24 mouse cellular contexts compared by ENCODE assay signal in genomic region chr9:66571986-66572700, GRCm38 (mm10). TPM values are rescaled to one million over a fixed set of nuclear protein-coding genes. Genes with fewer than 3 reads are reported as not detected.
A peak's percentile ranks its signal among the peaks of the same experiment; 100 is the strongest.
DNase-seq lines count a peak whose midpoint lies in the region; TF ChIP-seq lines count a peak whose summit lies in the region.
"Had no signal": no experiment of that assay in that cellular context is flagged by ENCODE, and none has a peak within 500 bp of the region (broad histone marks: within the 10 kb centered on the region; RNA-seq: fewer than 3 reads in every experiment).

No protein-coding gene starts in this region.

- H3K4me1 ChIP-seq in kidney, adult 2 months (ENCODE audit: control insufficient read depth, insufficient read depth, low read length) = peaks cover 21% of the 10 kb centered on the region
- peaks cover 16 to 18% of the 10 kb centered on the region in 2 experiments for H3K4me1 ChIP-seq in MEL (ENCODE audit: control insufficient read depth in 1 of 2, insufficient read depth in 2 of 2, low read length in 2 of 2)
- H3K4me1 ChIP-seq: embryonic facial prominence, embryonic 15.5 days had no signal

- H3K9me3 ChIP-seq in MEL (replicated peaks; ENCODE audit: insufficient read depth, low read length) = no peaks in the 10 kb centered on the region
- H3K9me3 ChIP-seq: embryonic facial prominence, embryonic 13.5 days; embryonic facial prominence, embryonic 15.5 days; forebrain, embryonic 10.5 days; forebrain, embryonic 12.5 days; G1E had no signal

- TF ChIP-seq RAD21 in MEL (IDR thresholded peaks at IDR 0.05; ENCODE audit: low read depth, low read length) = no peak

- no peak overlapping the region for H3K9ac ChIP-seq in MEL (ENCODE audit: control insufficient read depth, low read depth, low read length, poor library complexity, severe bottlenecking)
- H3K9ac ChIP-seq: embryonic facial prominence, embryonic 13.5 days; embryonic facial prominence, embryonic 15.5 days; forebrain, embryonic 12.5 days had no signal

- peak overlapping the region; percentile 50; the same call in 1 of the 2 replicates for H3K27ac ChIP-seq in kidney, adult 2 months (ENCODE audit: insufficient read depth, low read depth, low read length)
- H3K27ac ChIP-seq in MEL (ENCODE audit: control insufficient read depth, low read depth, low read length) = peak overlapping the region; percentile 16; the same call in 1 of the 2 replicates
- H3K27ac ChIP-seq: embryonic facial prominence, embryonic 13.5 days; embryonic facial prominence, embryonic 15.5 days; forebrain, embryonic 10.5 days; forebrain, embryonic 12.5 days had no signal

- TF ChIP-seq EP300 in MEL (IDR thresholded peaks at IDR 0.05; ENCODE audit: low read depth in 1 of 2, low read length in 2 of 2) = peak; percentile 10 to 20; a peak in 1 of 4 replicates

- TF ChIP-seq CTCF in kidney, adult 2 months (conservative IDR thresholded peaks at IDR 0.05; ENCODE audit: insufficient read depth, insufficient read length, low read depth, low read length) = no peak
- no peak for TF ChIP-seq CTCF in MEL (IDR thresholded peaks at IDR 0.05 in 2 of 3, conservative IDR thresholded peaks at IDR 0.05 in 1 of 3; ENCODE audit: control insufficient read depth in 1 of 3, insufficient read depth in 1 of 3, low read depth in 2 of 3, low read length in 3 of 3, poor library complexity in 1 of 3, severe bottlenecking in 1 of 3)

- DNase-seq in heart, adult 11 months = peak; percentile 8
- DNase-seq in heart, postnatal 14 days = no peak
- no peak for DNase-seq in kidney, adult 2 months
- DNase-seq in kidney, postnatal 36 days = no peak
- DNase-seq in MEL (ENCODE audit: low read depth, low spot score) = peak; percentile 25
- DNase-seq in splenic B cell, adult 2 months (ENCODE audit: low read depth, low spot score) = peak; percentile 41
- no peak for DNase-seq in ovary, postnatal 14 days (ENCODE audit: low spot score)
- DNase-seq in thymus, adult 18-20 months = no peak
- DNase-seq: adrenal gland, adult 2 months; adrenal gland, postnatal 10 days; adrenal gland, postnatal 25 days; cerebellum, adult 11 months; cerebellum, adult 18-20 months; cerebellum, adult 8-10 months; cerebellum, adult 9-11 months; cerebellum, postnatal 14 days; cerebellum, postnatal 36 days; embryo, embryonic 11 days had no signal

- no peaks in the 10 kb centered on the region for H3K36me3 ChIP-seq in kidney, adult 2 months (ENCODE audit: control insufficient read depth, insufficient read depth, low read length)
- H3K36me3 ChIP-seq in MEL (ENCODE audit: control insufficient read depth in 1 of 2, insufficient read depth in 2 of 2, low read length in 2 of 2) = peaks cover 0 to 25% of the 10 kb centered on the region in 2 experiments; a peak in 2 of 4 replicates
- H3K36me3 ChIP-seq in splenic B cell, adult 2 months (ENCODE audit: control insufficient read depth, insufficient read depth, low read length, poor library complexity, severe bottlenecking) = no peaks in the 10 kb centered on the region
- H3K36me3 ChIP-seq: embryonic facial prominence, embryonic 13.5 days; embryonic facial prominence, embryonic 15.5 days; forebrain, embryonic 10.5 days; forebrain, embryonic 12.5 days had no signal

- no peaks in the 10 kb centered on the region for H3K27me3 ChIP-seq in kidney, adult 2 months (replicated peaks; ENCODE audit: control insufficient read depth, insufficient read depth, low read length)
- H3K27me3 ChIP-seq in MEL (ENCODE audit: control insufficient read depth in 1 of 2, insufficient read depth in 2 of 2, low read length in 2 of 2) = no peaks in the 10 kb centered on the region
- H3K27me3 ChIP-seq in splenic B cell, adult 2 months (ENCODE audit: control insufficient read depth, insufficient read depth, low read length, poor library complexity, severe bottlenecking) = no peaks in the 10 kb centered on the region
- H3K27me3 ChIP-seq: embryonic facial prominence, embryonic 13.5 days; embryonic facial prominence, embryonic 15.5 days; forebrain, embryonic 12.5 days had no signal

- no peak overlapping the region for H3K4me3 ChIP-seq in kidney, adult 2 months (ENCODE audit: insufficient read depth, low read depth, low read length)
- peak overlapping the region in 1 of 2 experiments; percentile 1; a peak in 1 of 4 replicates for H3K4me3 ChIP-seq in MEL (ENCODE audit: control insufficient read depth in 1 of 2, insufficient read depth in 1 of 2, low read depth in 2 of 2, low read length in 2 of 2)
- H3K4me3 ChIP-seq: embryonic facial prominence, embryonic 13.5 days; embryonic facial prominence, embryonic 15.5 days; erythroblast, embryonic 14.5 days; forebrain, embryonic 10.5 days; forebrain, embryonic 12.5 days had no signal

- 58% methylated on average over 4 of the region's 4 CpGs for WGBS in kidney, adult 2 months

- no peak for TF ChIP-seq POLR2A in kidney, adult 2 months (IDR thresholded peaks at IDR 0.05; ENCODE audit: low read depth, low read length)
- no peak for TF ChIP-seq POLR2A in MEL (IDR thresholded peaks at IDR 0.05; ENCODE audit: control insufficient read depth in 1 of 2, insufficient read depth in 1 of 2, low read depth in 1 of 2, low read length in 2 of 2, poor library complexity in 1 of 2)

- peaks cover 8% of the 10 kb centered on the region for H3K79me2 ChIP-seq in MEL (ENCODE audit: control insufficient read depth, insufficient read depth, low read length, poor library complexity)

- intact Hi-C loops in heart, postnatal 14 days (cut with DNase I) = no loop called here

TF ChIP-seq in MEL, 35 proteins besides CTCF, POLR2A, EP300 and RAD21 (continues in another document):
- peak; percentile 65 for TF ChIP-seq GATA1 (IDR thresholded peaks at IDR 0.05; ENCODE audit: low read depth, low read length)
- 0 out of 2 replicates have a peak, but pooled peaks have one; percentile 17 for TF ChIP-seq MYC (IDR thresholded peaks at IDR 0.05; ENCODE audit: low read depth, low read length)
- no peak for TF ChIP-seq POLR2AphosphoS2 (IDR thresholded peaks at IDR 0.05; ENCODE audit: low read length)
- TF ChIP-seq NRF1 (IDR thresholded peaks at IDR 0.05; ENCODE audit: insufficient read depth, low read depth, low read length, poor library complexity, severe bottlenecking) = no peak
- TF ChIP-seq CHD1 (IDR thresholded peaks at IDR 0.05; ENCODE audit: low read depth, low read length) = no peak
- TF ChIP-seq ELF1 (IDR thresholded peaks at IDR 0.05; ENCODE audit: low read depth, low read length) = no peak
- TF ChIP-seq MAX (IDR thresholded peaks at IDR 0.05; ENCODE audit: low read length) = peak; percentile 45; the same call in 1 of the 2 replicates
- no peak for TF ChIP-seq USF2 (IDR thresholded peaks at IDR 0.05; ENCODE audit: borderline replicate concordance in 1 of 2, insufficient read depth in 1 of 2, low read depth in 1 of 2, low read length in 2 of 2)
- no peak for TF ChIP-seq ZC3H11A (IDR thresholded peaks at IDR 0.05; ENCODE audit: low read depth, low read length)
- no peak for TF ChIP-seq POLR2AphosphoS5 (IDR thresholded peaks at IDR 0.05; ENCODE audit: borderline replicate concordance, low read depth, low read length)
- TF ChIP-seq ETS1 (IDR thresholded peaks at IDR 0.05; ENCODE audit: low read depth, low read length) = 0 out of 2 replicates have a peak, but pooled peaks have one; percentile 26
- no peak for TF ChIP-seq TBP (IDR thresholded peaks at IDR 0.05; ENCODE audit: low read depth, low read length)
- TF ChIP-seq MXI1 (IDR thresholded peaks at IDR 0.05; ENCODE audit: low read depth, low read length) = peak; percentile 45; the same call in 1 of the 2 replicates
- TF ChIP-seq SMC3 (IDR thresholded peaks at IDR 0.05; ENCODE audit: low read depth, low read length) = no peak
- TF ChIP-seq KAT2A (conservative IDR thresholded peaks at IDR 0.05; ENCODE audit: low read depth, low read length) = no peak
- peak; percentile 65; the same call in 1 of the 2 replicates for TF ChIP-seq BHLHE40 (IDR thresholded peaks at IDR 0.05; ENCODE audit: borderline replicate concordance, low read depth, low read length)
- no peak for TF ChIP-seq E2F4 (IDR thresholded peaks at IDR 0.05; ENCODE audit: borderline replicate concordance, low read depth, low read length)
- TF ChIP-seq HCFC1 (IDR thresholded peaks at IDR 0.05; ENCODE audit: low read depth, low read length) = no peak
- no peak for TF ChIP-seq ZNF384 (IDR thresholded peaks at IDR 0.05; ENCODE audit: low read depth, low read length)
- no peak for TF ChIP-seq NELFE (IDR thresholded peaks at IDR 0.05; ENCODE audit: low read depth, low read length)
- no peak for TF ChIP-seq CHD2 (IDR thresholded peaks at IDR 0.05; ENCODE audit: low read length)
- TF ChIP-seq ZKSCAN1 (IDR thresholded peaks at IDR 0.05; ENCODE audit: low read depth, low read length) = no peak
- no peak for TF ChIP-seq RCOR1 (IDR thresholded peaks at IDR 0.05; ENCODE audit: low read depth, low read length)
- no peak for TF ChIP-seq MEF2A (IDR thresholded peaks at IDR 0.05; ENCODE audit: extremely low read depth, insufficient replicate concordance, low read depth, low read length, poor library complexity, severe bottlenecking)
- TF ChIP-seq GABPA (IDR thresholded peaks at IDR 0.05; ENCODE audit: low read depth, low read length) = no peak
- TF ChIP-seq TCF12 (IDR thresholded peaks at IDR 0.05; ENCODE audit: low read depth, low read length) = 0 out of 2 replicates have a peak, but pooled peaks have one; percentile 24
- no peak for TF ChIP-seq MAZ (IDR thresholded peaks at IDR 0.05; ENCODE audit: low read depth, low read length)
- TF ChIP-seq ZMIZ1 (IDR thresholded peaks at IDR 0.05; ENCODE audit: low read depth, low read length) = no peak
- no peak for TF ChIP-seq MAFK (IDR thresholded peaks at IDR 0.05; ENCODE audit: borderline replicate concordance, low read depth, low read length)
- no peak for TF ChIP-seq MYB (IDR thresholded peaks at IDR 0.05; ENCODE audit: low read depth, low read length)
- no peak for TF ChIP-seq UBTF (IDR thresholded peaks at IDR 0.05; ENCODE audit: borderline replicate concordance, insufficient read depth, low read depth, low read length)
- no peak for TF ChIP-seq TAL1 (IDR thresholded peaks at IDR 0.05; ENCODE audit: low read length)

RNA-seq across cellular contexts. Expression of gene Usp3, which starts 20.8 kb away (rescaled TPM):
- total RNA-seq in heart, postnatal 14 days (2021) = 10 to 100 TPM; 29.5 to 29.7 TPM
- polyA plus RNA-seq in kidney, adult 2 months (2012; rRNA removed) = 25.1 and 29.6 TPM in 2 replicates
- total RNA-seq in MEL (2012; rRNA removed) = 9.8 and 11.7 TPM in 2 replicates
- polyA plus RNA-seq in MEL (2012; ENCODE audit: insufficient read depth in 1 of 2, insufficient read length in 2 of 2, low read depth in 1 of 2, low replicate concordance in 2 of 2, missing spikeins in 1 of 2) = 100 to 1,000 TPM in 1 of 2 experiments, 10 to 100 TPM in 1; 22.0 to 534 TPM

RNA-seq across cellular contexts. Expression of gene Fbxl22, which starts 57.8 kb away (rescaled TPM):
- total RNA-seq in heart, postnatal 14 days (2021) = 10 to 100 TPM; 48.3 to 59.1 TPM
- 0.74 and 1.6 TPM in 2 replicates for polyA plus RNA-seq in kidney, adult 2 months (2012; rRNA removed)
- total RNA-seq in MEL (2012; rRNA removed) = 0.29 and 0.35 TPM in 2 replicates
- under 1 TPM in 1 of 2 experiments, not detected in 1; 0.47 TPM for polyA plus RNA-seq in MEL (2012; ENCODE audit: insufficient read depth in 1 of 2, insufficient read length in 2 of 2, low read depth in 1 of 2, low replicate concordance in 2 of 2, missing spikeins in 1 of 2)

Comparison
In these comparisons a context has a peak if more than half of its experiments do, and no peak if none do; other contexts are left out.
1. DNase-seq: peak in heart, adult 11 months (single experiment), MEL (single experiment) and splenic B cell, adult 2 months (single experiment); none in heart, postnatal 14 days (0 of 2), kidney, adult 2 months (single experiment), kidney, postnatal 36 days (0 of 2), ovary, postnatal 14 days (single experiment) and thymus, adult 18-20 months (0 of 2).
2. RNA of gene Fbxl22, which starts 57.8 kb away (total RNA-seq): 48.3 to 59.1 TPM in heart, postnatal 14 days; 0.29 to 0.35 TPM in MEL; every median in the first group is over 10 times any median in the second.